Mouse (Mus musculus): ENCODE measurements around the gene Hist1h2bn.
"Not testable (repeated sequence)": the region's sequence is repeated elsewhere in the genome, so short reads cannot be mapped to it uniquely, and the experiment has no call there.

Gene Hist1h2bn

GRCm38 (mm10) chr13:21782361-21783254 lies 28.7 kb downstream of the Hist1h2bn start:
- peak; percentile 20 for DNase-seq

- peak; percentile 45 for DNase-seq
These were observed 29.3 kb downstream of the Hist1h2bn start, which contains the start of gene Hist1h3i for GRCm38 (mm10) chr13:21783255-21783617. Hist1h3i (minus strand) TSS chr13:21783370.

GRCm38 (mm10) chr13:21783734-21784161 lies 29.8 kb downstream of the Hist1h2bn start:
- no peak for DNase-seq

GRCm38 (mm10) chr13:21784311-21784710 lies 30.4 kb downstream of the Hist1h2bn start:
- DNase-seq, result no peak

GRCm38 (mm10) chr13:21786189-21786898 lies 32.4 kb downstream of the Hist1h2bn start:
- DNase-seq, result no peak

GRCm38 (mm10) chr13:21786899-21787629 lies 33.1 kb downstream of the Hist1h2bn start, which contains the start of the genes Hist1h2an and Hist1h2bp:
Hist1h2an (minus strand) TSS chr13:21787218.
Hist1h2bp (plus strand) TSS chr13:21787461.
- peak; percentile 86 for DNase-seq

- no peak for DNase-seq
These were observed 34.1 kb downstream of the Hist1h2bn start for GRCm38 (mm10) chr13:21787760-21788593.

GRCm38 (mm10) chr13:21789925-21790324 lies 36.0 kb downstream of the Hist1h2bn start:
- no peak for DNase-seq

GRCm38 (mm10) chr13:21790601-21791283 lies 36.8 kb downstream of the Hist1h2bn start:
- no peak for DNase-seq

GRCm38 (mm10) chr13:21795584-21795983 lies 41.7 kb downstream of the Hist1h2bn start:
- DNase-seq, result no peak

GRCm38 (mm10) chr13:21797163-21797562 lies 43.2 kb downstream of the Hist1h2bn start:
- not testable (repeated sequence) for DNase-seq

GRCm38 (mm10) chr13:21803058-21803457 lies 49.1 kb downstream of the Hist1h2bn start:
- not testable (repeated sequence) for DNase-seq
